Comparison of ENCODE assay signal across 11 mouse cellular contexts in the genomic region with DNA sequence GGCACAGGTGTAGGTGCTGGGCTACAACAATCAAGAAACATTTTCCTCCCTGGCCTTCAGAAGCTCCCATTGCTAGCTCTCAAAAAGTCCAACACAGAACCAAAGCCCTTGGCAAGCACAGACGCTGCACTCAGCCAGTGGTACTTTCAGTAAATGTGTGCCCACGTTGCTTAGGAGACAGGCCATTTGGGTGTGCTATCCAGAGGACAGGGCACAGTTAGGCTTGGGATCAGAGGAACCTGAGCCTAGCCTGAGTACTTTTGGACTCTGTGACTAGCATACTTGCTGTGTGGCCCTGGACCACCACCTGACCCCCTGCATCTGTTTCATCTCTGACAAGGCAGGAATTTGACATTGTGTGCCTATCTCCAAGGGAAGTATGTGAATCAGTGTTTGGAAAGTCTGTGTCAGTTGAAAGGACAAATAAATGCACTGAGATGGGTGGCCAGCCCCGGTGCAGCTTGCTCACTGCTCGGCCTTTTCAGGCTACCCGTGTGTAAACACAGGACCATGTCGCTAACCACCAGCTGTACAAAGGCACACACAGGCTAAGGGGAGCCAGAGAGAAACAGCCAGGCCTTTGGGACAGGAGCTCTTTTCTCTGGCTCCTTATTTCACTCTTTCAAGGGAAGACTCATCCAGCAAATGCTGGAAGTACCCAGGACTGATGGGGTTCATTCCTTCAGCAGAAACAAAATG. TPM values are rescaled to one million over a fixed set of nuclear protein-coding genes. Genes with fewer than 3 reads are reported as not detected.
A peak's percentile ranks its signal among the peaks of the same experiment; 100 is the strongest.
DNase-seq lines count a peak whose midpoint lies in the region; ATAC-seq and TF ChIP-seq lines count a peak whose summit lies in the region.
"Had no signal": no experiment of that assay in that cellular context is flagged by ENCODE, and none has a peak within 500 bp of the region (broad histone marks: within the 10 kb centered on the region; RNA-seq: fewer than 3 reads in every experiment).

No protein-coding gene starts in this region.

- peak overlapping the region; percentile 37 for H3K27ac ChIP-seq in hindbrain, postnatal 0 days
- no peak overlapping the region for H3K27ac ChIP-seq in midbrain, embryonic 14.5 days (replicated peaks; ENCODE audit: low read depth, low read length)
- H3K27ac ChIP-seq: kidney, postnatal 0 days had no signal

- intact Hi-C loops in left cerebral cortex, postnatal 4 days (cut with DNase I), result no loop called here

- DNase-seq in embryo, embryonic 10 days (ENCODE audit: low spot score), result peak; percentile 33
- no peak for DNase-seq in embryo, embryonic 11 days
- peak; percentile 40 for DNase-seq in kidney, adult 18-20 months
- no peak for DNase-seq in kidney, postnatal 4 days
- peak; percentile 52 for DNase-seq in hindbrain, postnatal 0 days (ENCODE audit: low spot score)
- peak; percentile 7 for DNase-seq in midbrain, embryonic 14.5 days
- no peak for DNase-seq in left cerebral cortex, adult 11 months (ENCODE audit: low spot score)
- DNase-seq in left cerebral cortex, postnatal 4 days, result no peak
- DNase-seq: thymus, postnatal 14 days had no signal

- no peak overlapping the region for H3K9ac ChIP-seq in hindbrain, postnatal 0 days (replicated peaks; ENCODE audit: low read length)
- H3K9ac ChIP-seq in midbrain, embryonic 14.5 days (replicated peaks; ENCODE audit: low read length), result no peak overlapping the region

- no peaks in the 10 kb centered on the region for H3K36me3 ChIP-seq in hindbrain, postnatal 0 days (ENCODE audit: insufficient read depth, low read length)
- H3K36me3 ChIP-seq in midbrain, embryonic 14.5 days (ENCODE audit: control insufficient read depth, insufficient read depth, low read length), result no peaks in the 10 kb centered on the region
- H3K36me3 ChIP-seq: G1E had no signal

- H3K4me1 ChIP-seq in hindbrain, postnatal 0 days (ENCODE audit: insufficient read depth, low read length), result no peaks in the 10 kb centered on the region
- H3K4me1 ChIP-seq in midbrain, embryonic 14.5 days (ENCODE audit: control insufficient read depth, insufficient read depth, low read length), result peaks cover 6% of the 10 kb centered on the region; the same call in 1 of the 2 replicates

- ATAC-seq in hindbrain, postnatal 0 days, result peak; percentile 78; the same call in 1 of the 2 replicates
- no peak for ATAC-seq in midbrain, embryonic 14.5 days (ENCODE audit: low FRiP score, low TSS enrichment)

- no peak overlapping the region for H3K4me3 ChIP-seq in hindbrain, postnatal 0 days (ENCODE audit: low read length)
- no peak overlapping the region for H3K4me3 ChIP-seq in midbrain, embryonic 14.5 days (replicated peaks; ENCODE audit: low read depth, low read length)

- H3K4me2 ChIP-seq in hindbrain, postnatal 0 days (ENCODE audit: low read depth, low read length), result no peak overlapping the region
- H3K4me2 ChIP-seq in midbrain, embryonic 14.5 days (ENCODE audit: low read length), result no peak overlapping the region

- 31% methylated on average over 6 of the region's 6 CpGs for WGBS in hindbrain, postnatal 0 days
- WGBS in midbrain, embryonic 14.5 days, result 47% methylated on average over 6 of the region's 6 CpGs

- no peaks in the 10 kb centered on the region for H3K9me3 ChIP-seq in hindbrain, postnatal 0 days (ENCODE audit: low read length)
- H3K9me3 ChIP-seq in midbrain, embryonic 14.5 days (ENCODE audit: control insufficient read depth, low read length), result no peaks in the 10 kb centered on the region
- H3K9me3 ChIP-seq: G1E had no signal

- TF ChIP-seq CTCF in hindbrain, postnatal 0 days (IDR thresholded peaks at IDR 0.05; ENCODE audit: low read depth), result no peak

- H3K27me3 ChIP-seq in hindbrain, postnatal 0 days (ENCODE audit: insufficient read depth, low read length), result no peaks in the 10 kb centered on the region
- no peaks in the 10 kb centered on the region for H3K27me3 ChIP-seq in midbrain, embryonic 14.5 days (ENCODE audit: control insufficient read depth, insufficient read depth, low read length)

RNA-seq across cellular contexts. Expression of a gene that starts 35.9 kb away (rescaled TPM):
- 21.6 and 23.7 TPM in 2 replicates for total RNA-seq in hindbrain, postnatal 0 days (2014; rRNA removed)
- 21.6 and 22.0 TPM in 2 replicates for polyA plus RNA-seq in hindbrain, postnatal 0 days (2015; fragmentation: Nextera tagmentation; extraction: Ambion mirVana)
- 23.2 and 31.8 TPM in 2 replicates for polyA plus RNA-seq in midbrain, embryonic 14.5 days (2014; fragmentation: Nextera tagmentation; extraction: Ambion mirVana)
- total RNA-seq in left cerebral cortex, postnatal 4 days (2021), result 10 to 100 TPM; 13.7 to 17.3 TPM

Comparison
In these comparisons a context has a peak if more than half of its experiments do, and no peak if none do; other contexts are left out.
1. DNase-seq: peak in embryo, embryonic 10 days (single experiment), kidney, adult 18-20 months (single experiment), hindbrain, postnatal 0 days (single experiment) and midbrain, embryonic 14.5 days (single experiment); none in embryo, embryonic 11 days (single experiment), kidney, postnatal 4 days (0 of 2), left cerebral cortex, adult 11 months (single experiment) and left cerebral cortex, postnatal 4 days (single experiment).